Mouse (Mus musculus) embryo, embryonic 11 days (tissue): Measurements from ENCODE around the gene B4galt1.

Experiments
- DNase-seq: peaks from one replicate; pipeline ENCODE4 v3.0.0-alpha.2; 2015

Gene B4galt1

GRCm38 (mm10) chr4:40839251-40839650 is 14.6 kb downstream of the B4galt1 start:
- DNase-seq, result no peak

GRCm38 (mm10) chr4:40837451-40838285 is 16.1 kb downstream of the B4galt1 start:
- DNase-seq, result peak; percentile 40

GRCm38 (mm10) chr4:40837008-40837407 is 16.8 kb downstream of the B4galt1 start:
- no peak for DNase-seq

- no peak for DNase-seq
Observed at GRCm38 (mm10) chr4:40834872-40835271, 18.9 kb downstream of the B4galt1 start.

- DNase-seq, result no peak
Observed at GRCm38 (mm10) chr4:40834232-40834786, 19.5 kb downstream of the B4galt1 start.

GRCm38 (mm10) chr4:40833381-40834231 is 20.2 kb downstream of the B4galt1 start:
- no peak for DNase-seq

- no peak for DNase-seq
Observed at GRCm38 (mm10) chr4:40830530-40830929, 23.3 kb downstream of the B4galt1 start.

- no peak for DNase-seq
Observed at GRCm38 (mm10) chr4:40829654-40830400, 24.0 kb downstream of the B4galt1 start.

GRCm38 (mm10) chr4:40828910-40829309 is 24.9 kb downstream of the B4galt1 start:
- DNase-seq, result peak; percentile 36

- no peak for DNase-seq
Observed at GRCm38 (mm10) chr4:40827926-40828325, 25.9 kb downstream of the B4galt1 start.

GRCm38 (mm10) chr4:40826810-40827209 is 27.0 kb downstream of the B4galt1 start:
- no peak for DNase-seq

GRCm38 (mm10) chr4:40825981-40826380 is 27.8 kb downstream of the B4galt1 start:
- no peak for DNase-seq

- DNase-seq, result no peak
Observed at GRCm38 (mm10) chr4:40825146-40825545, 28.7 kb downstream of the B4galt1 start.

- no peak for DNase-seq
Observed at GRCm38 (mm10) chr4:40824505-40824904, 29.3 kb downstream of the B4galt1 start.

- no peak for DNase-seq
Observed at GRCm38 (mm10) chr4:40823664-40824063, 30.1 kb downstream of the B4galt1 start.

GRCm38 (mm10) chr4:40823151-40823550 is 30.7 kb downstream of the B4galt1 start:
- DNase-seq, result no peak

- DNase-seq, result no peak
Observed at GRCm38 (mm10) chr4:40821303-40822023, 32.3 kb downstream of the B4galt1 start.

- no peak for DNase-seq
Observed at GRCm38 (mm10) chr4:40820903-40821302, 32.9 kb downstream of the B4galt1 start.

- no peak for DNase-seq
Observed at GRCm38 (mm10) chr4:40820024-40820423, 33.8 kb downstream of the B4galt1 start.

GRCm38 (mm10) chr4:40819151-40819550 is 34.7 kb downstream of the B4galt1 start:
- DNase-seq, result no peak

- DNase-seq, result no peak
Observed at GRCm38 (mm10) chr4:40818421-40818820, 35.4 kb downstream of the B4galt1 start.

- no peak for DNase-seq
Observed at GRCm38 (mm10) chr4:40817936-40818335, 35.9 kb downstream of the B4galt1 start.
